Mouse (Mus musculus) MEL (cell line): Measurements from ENCODE around the gene Il17c. TPM values are rescaled to one million over a fixed set of nuclear protein-coding genes. Genes with fewer than 3 reads are reported as not detected.

ENCODE experiments used
- DNase-seq: peaks from one replicate; pipeline ENCODE4 v3.0.0; 2011; ENCODE audit warnings: low read depth, low spot score
- H3K27ac ChIP-seq: 2 replicates; pipeline ENCODE4 v1.5.1; 2012; ENCODE audit warnings: low read depth, mild to moderate bottlenecking, control low read depth, low read length, moderate library complexity; ENCODE audit not compliant: control insufficient read depth
- H3K27me3 ChIP-seq, 2 experiments: fragments of 150-350 bp in 1 of 2; sonication (generic) in 1 of 2; 2 replicates each; pipeline ENCODE4 v1.6.1; 2012; ENCODE audit warnings: low read length in 2 of 2, mild to moderate bottlenecking in 2 of 2, improper control_type of control experiment in 1 of 2, moderate library complexity in 1 of 2; ENCODE audit not compliant: insufficient read depth in 2 of 2, control insufficient read depth in 1 of 2
- H3K36me3 ChIP-seq, 2 experiments: 2 replicates each; pipeline ENCODE4 v1.6.1; 2012 to 2014; ENCODE audit warnings: low read length in 2 of 2, improper control_type of control experiment in 1 of 2, inconsistent platforms in 1 of 2, mild to moderate bottlenecking in 1 of 2; ENCODE audit not compliant: insufficient read depth in 2 of 2, control insufficient read depth in 1 of 2
- H3K4me1 ChIP-seq, 2 experiments: fragments of 150-350 bp in 1 of 2; sonication (generic) in 1 of 2; 2 replicates each; pipeline ENCODE4 v1.6.1; 2012; ENCODE audit warnings: low read length in 2 of 2, improper control_type of control experiment in 1 of 2, mild to moderate bottlenecking in 1 of 2; ENCODE audit not compliant: insufficient read depth in 2 of 2, control insufficient read depth in 1 of 2
- H3K4me3 ChIP-seq, 2 experiments: fragments of 150-350 bp in 1 of 2; sonication (generic) in 1 of 2; 2 replicates each; pipeline ENCODE4 v1.5.1; 2012; ENCODE audit warnings: low read depth in 2 of 2, low read length in 2 of 2, mild to moderate bottlenecking in 2 of 2, moderate library complexity in 2 of 2, control low read depth in 1 of 2, improper control_type of control experiment in 1 of 2; ENCODE audit not compliant: control insufficient read depth in 1 of 2, insufficient read depth in 1 of 2
- H3K79me2 ChIP-seq: 2 replicates; pipeline ENCODE4 v1.6.1; 2012; ENCODE audit warnings: mild to moderate bottlenecking, low read length, moderate library complexity; ENCODE audit not compliant: control insufficient read depth, poor library complexity, insufficient read depth
- H3K9ac ChIP-seq: 2 replicates; pipeline ENCODE4 v1.6.1; 2012; ENCODE audit warnings: low read depth, mild to moderate bottlenecking, control low read depth, low read length, moderate library complexity; ENCODE audit not compliant: control insufficient read depth, poor library complexity, severe bottlenecking
- H3K9me3 ChIP-seq: fragments of 150-350 bp; sonication (generic); replicated peaks from 2 replicates; pipeline ENCODE4 v1.6.1; 2012; ENCODE audit warnings: mild to moderate bottlenecking, low read length, improper control_type of control experiment, moderate library complexity; ENCODE audit not compliant: insufficient read depth
- CHD2 ChIP-seq: IDR thresholded peaks from 2 replicates; pipeline ENCODE4 v1.6.1; 2011; ENCODE audit warnings: low read length, improper control_type of control experiment
- CTCF ChIP-seq, 3 experiments: IDR thresholded peaks in 2 of 3; conservative IDR thresholded peaks in 1 of 3; 2 replicates each; pipeline ENCODE4 v1.5.1; 2011 to 2012; ENCODE audit warnings: low read length in 3 of 3, low read depth in 2 of 3, mild to moderate bottlenecking in 2 of 3, improper control_type of control experiment in 1 of 3, inconsistent platforms in 1 of 3, mixed read lengths in 1 of 3, moderate library complexity in 1 of 3; ENCODE audit not compliant: control insufficient read depth in 1 of 3, insufficient read depth in 1 of 3, poor library complexity in 1 of 3, severe bottlenecking in 1 of 3
- GABPA ChIP-seq: IDR thresholded peaks from 2 replicates; pipeline ENCODE4 v1.6.1; 2012; ENCODE audit warnings: low read depth, mild to moderate bottlenecking, inconsistent platforms, low read length, improper control_type of control experiment, moderate library complexity
- KAT2A ChIP-seq: conservative IDR thresholded peaks from 2 replicates; pipeline ENCODE4 v1.6.1; 2012; ENCODE audit warnings: low read depth, low read length, improper control_type of control experiment, inconsistent platforms
- MAFK ChIP-seq: IDR thresholded peaks from 2 replicates; pipeline ENCODE4 v1.6.1; 2011; ENCODE audit warnings: low read depth, mild to moderate bottlenecking, low read length, improper control_type of control experiment, borderline replicate concordance
- MXI1 ChIP-seq: IDR thresholded peaks from 2 replicates; pipeline ENCODE4 v1.6.1; 2011; ENCODE audit warnings: mild to moderate bottlenecking, low read depth, low read length, improper control_type of control experiment
- MYC ChIP-seq: IDR thresholded peaks from 2 replicates; pipeline ENCODE4 v1.6.1; 2011; ENCODE audit warnings: low read depth, mild to moderate bottlenecking, low read length, improper control_type of control experiment, moderate library complexity
- POLR2A ChIP-seq, 2 experiments: IDR thresholded peaks; 2 replicates each; pipeline ENCODE4 v1.6.1; 2011 to 2012; ENCODE audit warnings: low read length in 2 of 2, mild to moderate bottlenecking in 2 of 2, control low read depth in 1 of 2, improper control_type of control experiment in 1 of 2, low read depth in 1 of 2, moderate library complexity in 1 of 2; ENCODE audit not compliant: control insufficient read depth in 1 of 2, insufficient read depth in 1 of 2, poor library complexity in 1 of 2
- POLR2AphosphoS5 ChIP-seq: IDR thresholded peaks from 2 replicates; pipeline ENCODE4 v1.6.1; 2012; ENCODE audit warnings: low read depth, borderline replicate concordance, mild to moderate bottlenecking, inconsistent platforms, low read length, moderate library complexity, mixed read lengths
- RAD21 ChIP-seq: IDR thresholded peaks from 2 replicates; pipeline ENCODE4 v1.6.1; 2011; ENCODE audit warnings: mild to moderate bottlenecking, low read depth, low read length, improper control_type of control experiment
- SMC3 ChIP-seq: IDR thresholded peaks from 2 replicates; pipeline ENCODE4 v1.6.1; 2011; ENCODE audit warnings: low read depth, low read length, improper control_type of control experiment
- TAL1 ChIP-seq: IDR thresholded peaks from 2 replicates; pipeline ENCODE4 v1.6.1; 2012; ENCODE audit warnings: mild to moderate bottlenecking, inconsistent platforms, low read length, moderate library complexity, mixed read lengths
- TCF12 ChIP-seq: IDR thresholded peaks from 2 replicates; pipeline ENCODE4 v1.6.1; 2014; ENCODE audit warnings: low read depth, mild to moderate bottlenecking, inconsistent platforms, low read length, improper control_type of control experiment, moderate library complexity
- USF1 ChIP-seq: IDR thresholded peaks from 2 replicates; pipeline ENCODE4 v1.6.1; 2014; ENCODE audit warnings: low read depth, mild to moderate bottlenecking, inconsistent platforms, low read length, improper control_type of control experiment, moderate library complexity
- ZC3H11A ChIP-seq: IDR thresholded peaks from 2 replicates; pipeline ENCODE4 v1.6.1; 2012; ENCODE audit warnings: low read depth, mild to moderate bottlenecking, inconsistent platforms, low read length, improper control_type of control experiment
- ZKSCAN1 ChIP-seq: IDR thresholded peaks from 2 replicates; pipeline ENCODE4 v1.6.1; 2012; ENCODE audit warnings: low read depth, mild to moderate bottlenecking, inconsistent platforms, low read length, improper control_type of control experiment, moderate library complexity
- polyA plus RNA-seq, 2 experiments: library from polyadenylated mRNA; stranded (reverse) in 1 of 2; unstranded in 1 of 2; fragments of >175 nt in 1 of 2; fragments of >200 nt in 1 of 2; gene quantifications; 2 replicates each; pipeline versions ENCODE4 v1.2.1 to v1.2.4; 2012; ENCODE audit warnings: low replicate concordance in 2 of 2, low read depth in 1 of 2; ENCODE audit not compliant: insufficient read length in 2 of 2, insufficient read depth in 1 of 2, missing spikeins in 1 of 2
- total RNA-seq: library from RNA; depleted of rRNA; stranded (reverse); fragments of 300-350 nt; gene quantifications from 2 replicates; pipeline ENCODE4 v1.2.3, GENCODE M21; 2012

Il17c gene
- total and polyA plus RNA-seq, 3 experiments, result 0.43 TPM; not detected in 2

DNA sequence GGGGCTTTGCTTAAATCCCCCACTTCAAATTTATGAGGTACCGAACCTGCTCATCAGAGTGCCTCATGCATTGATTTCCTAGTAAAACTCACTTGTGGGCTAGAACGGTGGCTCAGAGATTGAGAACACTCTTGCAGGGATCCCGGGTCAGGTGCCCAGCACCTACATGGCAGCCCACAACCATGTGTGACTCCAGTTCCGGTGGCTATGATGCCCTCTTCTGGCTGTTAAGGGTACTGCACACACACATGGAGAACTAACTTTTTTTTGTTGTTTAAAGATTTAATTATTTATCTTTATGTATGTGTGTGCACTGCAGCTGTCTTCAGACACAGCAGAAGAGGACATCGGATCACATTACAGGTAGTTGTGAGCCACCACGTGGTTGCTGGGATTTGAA, 13.6 kb downstream of the Il17c start:
- peaks cover 7 to 10% of the 10 kb centered on the region in 2 experiments; a peak in 3 of 4 replicates for H3K4me1 ChIP-seq

GRCm38 (mm10) chr8:122436146-122436545, 14.3 kb downstream of the Il17c start:
- H3K27me3 ChIP-seq, result no peaks in the 10 kb centered on the region
- H3K4me3 ChIP-seq, result no peak overlapping the region
- no peak overlapping the region for H3K27ac ChIP-seq
- peaks cover 16% of the 10 kb centered on the region for H3K79me2 ChIP-seq
- no peaks in the 10 kb centered on the region for H3K9me3 ChIP-seq
- no peak overlapping the region for H3K9ac ChIP-seq
- DNase-seq, result no peak
- TF ChIP-seq GABPA (no peak), TAL1 (no peak), TCF12 (no peak), ZKSCAN1 (no peak), CHD2 (no peak), POLR2A (IDR thresholded peaks at IDR 0.05; ENCODE audit: control insufficient read depth in 1 of 2, insufficient read depth in 1 of 2, low read depth in 1 of 2, low read length in 2 of 2, poor library complexity in 1 of 2) (no peak), MAFK (no peak)
- H3K36me3 ChIP-seq, result peaks cover 0 to 4% of the 10 kb centered on the region in 2 experiments; a peak in 2 of 4 replicates
- H3K4me1 ChIP-seq, result peaks cover 3 to 4% of the 10 kb centered on the region in 2 experiments; a peak in 2 of 4 replicates

More for the DNA sequence above, 13.6 kb downstream of the Il17c start:
- Histone ChIP-seq H3K9me3 (no peaks in the 10 kb centered on the region), H3K27me3 (no peaks in the 10 kb centered on the region), H3K9ac (no peak overlapping the region), H3K4me3 (no peak overlapping the region), H3K79me2 (peaks cover 23% of the 10 kb centered on the region), H3K36me3 (peaks cover 0 to 12% of the 10 kb centered on the region in 2 experiments; a peak in 2 of 4 replicates), H3K27ac (no peak overlapping the region)
- peak; percentile 53 for DNase-seq
- TF ChIP-seq MXI1 (no peak), POLR2AphosphoS5 (no peak), RAD21 (peak; percentile 16), CTCF (IDR thresholded peaks at IDR 0.05 in 2 of 3, conservative IDR thresholded peaks at IDR 0.05 in 1 of 3; ENCODE audit: control insufficient read depth in 1 of 3, insufficient read depth in 1 of 3, low read depth in 2 of 3, low read length in 3 of 3, poor library complexity in 1 of 3, severe bottlenecking in 1 of 3) (peak; percentile 43 to 77 (median 50)), MYC (peak; percentile 39; the same call in 1 of the 2 replicates), SMC3 (peak; percentile 28)

DNA sequence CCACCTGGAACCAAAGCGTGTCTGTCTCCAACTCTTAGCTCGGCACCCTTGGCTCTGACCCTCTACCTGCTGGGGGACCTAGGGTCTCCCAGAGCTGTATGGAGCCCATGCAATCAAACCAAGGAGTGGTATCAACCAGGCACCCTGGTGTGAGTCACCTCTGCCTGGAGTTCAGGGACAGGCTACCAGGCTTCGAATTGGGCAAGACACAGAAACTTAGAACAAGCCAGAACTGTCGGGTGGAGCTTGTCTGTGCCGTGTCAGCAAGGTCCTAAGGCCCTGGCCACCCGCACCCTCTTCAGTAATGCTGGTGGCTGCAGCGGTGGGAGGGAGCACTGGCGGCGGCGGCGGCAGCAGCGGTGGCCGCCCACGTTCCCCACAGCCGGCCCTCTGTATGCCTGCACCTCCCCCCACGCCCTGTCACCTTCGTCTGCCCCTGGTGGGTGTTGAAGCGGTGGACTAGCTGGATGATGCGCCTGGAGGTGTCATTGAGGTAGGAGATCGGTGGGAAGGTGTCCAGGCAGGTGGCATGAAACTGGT, 14.8 kb downstream of the Il17c start:
- H3K9me3 ChIP-seq, result no peaks in the 10 kb centered on the region
- DNase-seq, result no peak
- H3K4me3 ChIP-seq, result no peak overlapping the region
- TF ChIP-seq ZC3H11A (no peak), KAT2A (no peak), USF1 (no peak)
- no peak overlapping the region for H3K27ac ChIP-seq
- no peaks in the 10 kb centered on the region for H3K27me3 ChIP-seq
- peaks cover 11% of the 10 kb centered on the region for H3K79me2 ChIP-seq
- no peaks in the 10 kb centered on the region for H3K36me3 ChIP-seq
- no peaks in the 10 kb centered on the region; a peak in 1 of 4 replicates for H3K4me1 ChIP-seq
- H3K9ac ChIP-seq, result no peak overlapping the region
